Mouse (Mus musculus) c-Kit-positive CD71-positive TER-119-negative erythroid progenitor cells, embryonic 14.5 days (primary cell): ENCODE results near the gene Abcc12.

ENCODE experiments used
- DNase-seq: peaks from one replicate; pipeline ENCODE4 v3.0.0-alpha.2; 2013; ENCODE audit warnings: low read depth

The Abcc12 gene

GRCm38 (mm10) chr8:86578076-86578475 is 2.4 kb downstream of the Abcc12 start:
- no peak for DNase-seq

GRCm38 (mm10) chr8:86577547-86577946 is 2.9 kb downstream of the Abcc12 start:
- DNase-seq, result no peak

GRCm38 (mm10) chr8:86563674-86564073 is 16.8 kb downstream of the Abcc12 start:
- DNase-seq, result no peak

- no peak for DNase-seq
Measured at GRCm38 (mm10) chr8:86561737-86562136, 18.7 kb downstream of the Abcc12 start.

- DNase-seq, result no peak
Measured at GRCm38 (mm10) chr8:86560688-86561065, 19.8 kb downstream of the Abcc12 start.

- no peak for DNase-seq
Measured at GRCm38 (mm10) chr8:86559947-86560687, 20.4 kb downstream of the Abcc12 start.

- DNase-seq, result no peak
Measured at GRCm38 (mm10) chr8:86557186-86558045, 23.1 kb downstream of the Abcc12 start.

GRCm38 (mm10) chr8:86555564-86555963 is 24.9 kb downstream of the Abcc12 start:
- DNase-seq, result no peak

- no peak for DNase-seq
Measured at GRCm38 (mm10) chr8:86554220-86554891, 26.1 kb downstream of the Abcc12 start.

- DNase-seq, result no peak
Measured at GRCm38 (mm10) chr8:86550516-86550915, 30.0 kb downstream of the Abcc12 start.

- DNase-seq, result no peak
Measured at GRCm38 (mm10) chr8:86546001-86546400, 34.5 kb downstream of the Abcc12 start.

- DNase-seq, result no peak
Measured at GRCm38 (mm10) chr8:86540906-86541305, 39.6 kb downstream of the Abcc12 start.

GRCm38 (mm10) chr8:86540376-86540775 is 40.1 kb downstream of the Abcc12 start:
- no peak for DNase-seq

GRCm38 (mm10) chr8:86536663-86536987 is 43.9 kb downstream of the Abcc12 start:
- no peak for DNase-seq

- DNase-seq, result no peak
Measured at GRCm38 (mm10) chr8:86535791-86536662, 44.5 kb downstream of the Abcc12 start.

GRCm38 (mm10) chr8:86535068-86535560 is 45.4 kb downstream of the Abcc12 start:
- no peak for DNase-seq

GRCm38 (mm10) chr8:86529714-86530113 is 50.8 kb downstream of the Abcc12 start:
- DNase-seq, result no peak

GRCm38 (mm10) chr8:86527336-86528029 is 53.0 kb downstream of the Abcc12 start:
- DNase-seq, result no peak

GRCm38 (mm10) chr8:86526808-86527207 is 53.7 kb downstream of the Abcc12 start:
- DNase-seq, result no peak

- DNase-seq, result no peak
Measured at GRCm38 (mm10) chr8:86514203-86514602, 66.3 kb downstream of the Abcc12 start.

GRCm38 (mm10) chr8:86512886-86513285 is 67.6 kb downstream of the Abcc12 start:
- DNase-seq, result no peak
